Mouse (Mus musculus) lung, embryonic 15.5 days (tissue): ENCODE measurements at regions not wholly inside any gene's neighbourhood (a gene's known extent, or its start where the extent isn't known, plus 50 kb on each side); places are given as distances from the start of the nearest gene placed in this dataset.
A peak's percentile ranks its signal among the peaks of the same experiment; 100 is the strongest.

Experiments used
- ATAC-seq: fragments of 200-750 bp; cut with Nextera tagmentation; 2 replicates; pipeline ENCODE4 v1.8.0; 2017; ENCODE audit warnings: moderate number of reproducible peaks, borderline replicate concordance; ENCODE audit not compliant: low FRiP score, low TSS enrichment; ENCODE audit errors: extremely low read depth
- H3K27ac ChIP-seq: fragments of 300-500 bp; sonication (generic); 2 replicates; pipeline ENCODE4 v1.5.1; 2015; ENCODE audit warnings: moderate library complexity, mild to moderate bottlenecking, inconsistent platforms
- H3K27me3 ChIP-seq: fragments of 300-500 bp; sonication (generic); 2 replicates; pipeline ENCODE4 v1.6.1; 2015; ENCODE audit warnings: inconsistent platforms
- H3K36me3 ChIP-seq: fragments of 300-500 bp; sonication (generic); 2 replicates; pipeline ENCODE4 v1.6.1; 2015; ENCODE audit warnings: inconsistent platforms
- H3K4me1 ChIP-seq: fragments of 300-500 bp; sonication (generic); 2 replicates; pipeline ENCODE4 v1.6.1; 2015; ENCODE audit warnings: inconsistent platforms
- H3K4me2 ChIP-seq: fragments of 300-500 bp; sonication (generic); 2 replicates; pipeline ENCODE4 v1.6.1; 2015; ENCODE audit warnings: inconsistent platforms, mild to moderate bottlenecking, moderate library complexity
- H3K4me3 ChIP-seq: fragments of 300-500 bp; sonication (generic); 2 replicates; pipeline ENCODE4 v1.5.1; 2015; ENCODE audit warnings: mild to moderate bottlenecking, inconsistent platforms
- H3K9ac ChIP-seq: fragments of 300-500 bp; sonication (generic); 2 replicates; pipeline ENCODE4 v1.6.1; 2015; ENCODE audit warnings: inconsistent platforms
- H3K9me3 ChIP-seq: fragments of 300-500 bp; sonication (generic); 2 replicates; pipeline ENCODE4 v1.6.1; 2016; ENCODE audit warnings: inconsistent platforms
- WGBS: fragments of 180-500 bp; shearing (Covaris S2); methylation state at CpG from one replicate; pipeline ENCODE4 v1.1.7; 2015; 5-methylcytosine and 5-hydroxymethylcytosine counted together

GRCm38 (mm10) chr16:85966892-85967444 is 65.3 kb upstream of the Adamts5 start:
- H3K9ac ChIP-seq: no peak overlapping the region
- H3K27me3 ChIP-seq: no peaks in the 10 kb centered on the region

GRCm38 (mm10) chr16:85966251-85966650 is 64.6 kb upstream of the Adamts5 start:
- no peaks in the 10 kb centered on the region for H3K4me1 ChIP-seq
- no peak overlapping the region for H3K9ac ChIP-seq
- no peaks in the 10 kb centered on the region for H3K9me3 ChIP-seq
- no peak for ATAC-seq
- no peaks in the 10 kb centered on the region for H3K27me3 ChIP-seq
- H3K4me2 ChIP-seq: no peak overlapping the region
- H3K4me3 ChIP-seq: no peak overlapping the region
- WGBS: 72% methylated on average over 4 of the region's 4 CpGs
- H3K27ac ChIP-seq: no peak overlapping the region; the same call in 1 of the 2 replicates
- H3K36me3 ChIP-seq: no peaks in the 10 kb centered on the region

More at GRCm38 (mm10) chr16:85966892-85967444, 65.3 kb upstream of the Adamts5 start:
- Histone ChIP-seq H3K4me2 (no peak overlapping the region), H3K27ac (no peak overlapping the region; the same call in 1 of the 2 replicates), H3K9me3 (no peaks in the 10 kb centered on the region), H3K4me1 (no peaks in the 10 kb centered on the region), H3K4me3 (no peak overlapping the region), H3K36me3 (no peaks in the 10 kb centered on the region)
- 47% methylated on average over 4 of the region's 4 CpGs for WGBS
- peak; percentile 46; the same call in 1 of the 2 replicates for ATAC-seq

- Histone ChIP-seq H3K36me3 (no peaks in the 10 kb centered on the region), H3K4me3 (no peak overlapping the region), H3K4me2 (no peak overlapping the region), H3K4me1 (no peaks in the 10 kb centered on the region), H3K9ac (no peak overlapping the region), H3K27me3 (no peaks in the 10 kb centered on the region), H3K27ac (no peak overlapping the region), H3K9me3 (no peaks in the 10 kb centered on the region)
- no peak for ATAC-seq
- WGBS: 75% methylated on average over 2 of the region's 2 CpGs
These were observed 63.0 kb upstream of the Adamts5 start for GRCm38 (mm10) chr16:85964352-85965210.

GRCm38 (mm10) chr16:85956006-85956562 is 54.5 kb upstream of the Adamts5 start:
- H3K9me3 ChIP-seq: no peaks in the 10 kb centered on the region
- H3K9ac ChIP-seq: no peak overlapping the region
- no peaks in the 10 kb centered on the region for H3K27me3 ChIP-seq
- H3K4me2 ChIP-seq: no peak overlapping the region
- WGBS: 63% methylated on average over 4 of the region's 4 CpGs
- no peak overlapping the region for H3K4me3 ChIP-seq
- no peak for ATAC-seq
- no peak overlapping the region for H3K27ac ChIP-seq
- H3K36me3 ChIP-seq: no peaks in the 10 kb centered on the region
- H3K4me1 ChIP-seq: no peaks in the 10 kb centered on the region

GRCm38 (mm10) chr16:85951628-85952027 is 50.0 kb upstream of the Adamts5 start:
- no peaks in the 10 kb centered on the region for H3K4me1 ChIP-seq
- no peak overlapping the region for H3K27ac ChIP-seq
- no peaks in the 10 kb centered on the region for H3K36me3 ChIP-seq

More at GRCm38 (mm10) chr16:85951628-85952027, 50.0 kb upstream of the Adamts5 start:
- Histone ChIP-seq H3K9me3 (no peaks in the 10 kb centered on the region), H3K4me3 (no peak overlapping the region), H3K4me2 (no peak overlapping the region), H3K9ac (no peak overlapping the region), H3K27me3 (no peaks in the 10 kb centered on the region)
- ATAC-seq: no peak
- WGBS: 79% methylated on average over 4 of the region's 4 CpGs
